Comparison of ENCODE assay signal across 10 mouse cellular contexts in genomic region chr9:95805449-95805848, GRCm38 (mm10). TPM values are rescaled to one million over a fixed set of nuclear protein-coding genes. Genes with fewer than 3 reads are reported as not detected.
A peak's percentile ranks its signal among the peaks of the same experiment; 100 is the strongest.
DNase-seq lines count a peak whose midpoint lies in the region; ATAC-seq and TF ChIP-seq lines count a peak whose summit lies in the region.
"Had no signal": no experiment of that assay in that cellular context is flagged by ENCODE, and none has a peak within 500 bp of the region (broad histone marks: within the 10 kb centered on the region; RNA-seq: fewer than 3 reads in every experiment).

No protein-coding gene starts in this region.

- no peak overlapping the region for H3K4me2 ChIP-seq in lung, postnatal 0 days (replicated peaks; ENCODE audit: low read depth, low read length)
- H3K4me2 ChIP-seq in heart, postnatal 0 days (ENCODE audit: low read depth, low read length): peak overlapping the region; percentile 30
- H3K4me2 ChIP-seq: midbrain, embryonic 12.5 days had no signal

- no peaks in the 10 kb centered on the region for H3K27me3 ChIP-seq in lung, postnatal 0 days (replicated peaks; ENCODE audit: insufficient read depth, low read length)
- H3K27me3 ChIP-seq in heart, postnatal 0 days (ENCODE audit: control insufficient read depth, insufficient read depth, low read length): no peaks in the 10 kb centered on the region
- H3K27me3 ChIP-seq: midbrain, embryonic 12.5 days had no signal

- no peak for TF ChIP-seq CTCF in lung, postnatal 0 days (IDR thresholded peaks at IDR 0.05)
- no peak for TF ChIP-seq CTCF in heart, postnatal 0 days (IDR thresholded peaks at IDR 0.05; ENCODE audit: low read depth)

- ATAC-seq in lung, postnatal 0 days: no peak
- ATAC-seq in heart, postnatal 0 days (ENCODE audit: insufficient read depth, low read depth): peak; percentile 58

- H3K4me1 ChIP-seq in lung, postnatal 0 days (ENCODE audit: insufficient read depth, low read depth, low read length): 0 out of 2 replicates have a peak, but pooled peaks cover 3% of the 10 kb centered on the region
- no peaks in the 10 kb centered on the region for H3K4me1 ChIP-seq in heart, postnatal 0 days (ENCODE audit: control insufficient read depth, insufficient read depth)
- H3K4me1 ChIP-seq: midbrain, embryonic 12.5 days had no signal

- no peak overlapping the region for H3K27ac ChIP-seq in lung, postnatal 0 days (ENCODE audit: low read length)
- H3K27ac ChIP-seq in heart, postnatal 0 days (ENCODE audit: low read depth): no peak overlapping the region
- H3K27ac ChIP-seq: midbrain, embryonic 12.5 days had no signal

- no peaks in the 10 kb centered on the region for H3K9me3 ChIP-seq in lung, postnatal 0 days (ENCODE audit: low read length)
- no peaks in the 10 kb centered on the region for H3K9me3 ChIP-seq in heart, postnatal 0 days (replicated peaks; ENCODE audit: control insufficient read depth, low read length)
- H3K9me3 ChIP-seq: midbrain, embryonic 12.5 days had no signal

- TF ChIP-seq EP300 in lung, postnatal 0 days (IDR thresholded peaks at IDR 0.05): no peak
- TF ChIP-seq EP300 in heart, postnatal 0 days (IDR thresholded peaks at IDR 0.05; ENCODE audit: low read depth): no peak

- no peak overlapping the region for H3K9ac ChIP-seq in lung, postnatal 0 days (replicated peaks; ENCODE audit: low read depth)
- H3K9ac ChIP-seq in heart, postnatal 0 days (replicated peaks; ENCODE audit: low read depth, low read length): no peak overlapping the region
- H3K9ac ChIP-seq: midbrain, embryonic 12.5 days had no signal

- peak; percentile 18 for DNase-seq in lung, postnatal 36 days
- DNase-seq in lung, postnatal 0 days (ENCODE audit: low spot score): no peak
- peak; percentile 3 for DNase-seq in cerebellum, adult 8-10 months
- peak; percentile 61 for DNase-seq in heart, postnatal 0 days (ENCODE audit: low spot score)
- DNase-seq in testis, postnatal 10 days (ENCODE audit: low spot score): peak; percentile 51
- DNase-seq in spleen, postnatal 14 days (ENCODE audit: low spot score in 2 of 2): no peak
- DNase-seq in thymus, postnatal 10 days (ENCODE audit: low spot score in 2 of 2): no peak
- no peak for DNase-seq in kidney, postnatal 25 days
- DNase-seq: gastrocnemius, postnatal 25 days had no signal

- WGBS in lung, postnatal 0 days: 67% methylated on average over 12 of the region's 12 CpGs
- 36% methylated on average over 12 of the region's 12 CpGs for WGBS in heart, postnatal 0 days

- H3K36me3 ChIP-seq in lung, postnatal 0 days (ENCODE audit: insufficient read depth, low read length): no peaks in the 10 kb centered on the region
- H3K36me3 ChIP-seq in heart, postnatal 0 days (replicated peaks; ENCODE audit: control insufficient read depth, insufficient read depth, low read length): no peaks in the 10 kb centered on the region
- H3K36me3 ChIP-seq: midbrain, embryonic 12.5 days had no signal

- no peak overlapping the region for H3K4me3 ChIP-seq in lung, postnatal 0 days (ENCODE audit: low read depth, low read length)
- H3K4me3 ChIP-seq in heart, postnatal 0 days (ENCODE audit: low read depth, low read length): no peak overlapping the region
- H3K4me3 ChIP-seq: midbrain, embryonic 12.5 days had no signal

RNA-seq across cellular contexts. Expression of gene Pls1, which starts 39.7 kb away (rescaled TPM):
- 14.2 and 16.0 TPM in 2 replicates for polyA plus RNA-seq in lung, postnatal 0 days (2015; fragmentation: Nextera tagmentation; extraction: Ambion mirVana)
- not detected in 2 replicates for total RNA-seq in heart, postnatal 0 days (2014; rRNA removed; ENCODE audit: low replicate concordance)
- polyA plus RNA-seq in heart, postnatal 0 days (2015; fragmentation: Nextera tagmentation; extraction: Ambion mirVana): 0.11 TPM in 2 replicates
- total RNA-seq: gastrocnemius, postnatal 25 days had no signal

RNA-seq across cellular contexts. Expression of gene Atr, which starts 51.9 kb away (rescaled TPM):
- polyA plus RNA-seq in lung, postnatal 0 days (2015; fragmentation: Nextera tagmentation; extraction: Ambion mirVana): 4.9 and 6.8 TPM in 2 replicates
- total RNA-seq in heart, postnatal 0 days (2014; rRNA removed; ENCODE audit: low replicate concordance): 13.0 and 15.9 TPM in 2 replicates
- 4.9 and 5.6 TPM in 2 replicates for polyA plus RNA-seq in heart, postnatal 0 days (2015; fragmentation: Nextera tagmentation; extraction: Ambion mirVana)

RNA-seq across cellular contexts. Expression of gene Trpc1, which starts 55.3 kb away (rescaled TPM):
- 4.7 and 4.9 TPM in 2 replicates for polyA plus RNA-seq in lung, postnatal 0 days (2015; fragmentation: Nextera tagmentation; extraction: Ambion mirVana)
- 5.9 and 7.6 TPM in 2 replicates for total RNA-seq in heart, postnatal 0 days (2014; rRNA removed; ENCODE audit: low replicate concordance)
- polyA plus RNA-seq in heart, postnatal 0 days (2015; fragmentation: Nextera tagmentation; extraction: Ambion mirVana): 2.2 and 2.3 TPM in 2 replicates

Comparison
In these comparisons a context has a peak if more than half of its experiments do, and no peak if none do; other contexts are left out.
1. DNase-seq: peak in lung, postnatal 36 days (single experiment), cerebellum, adult 8-10 months (single experiment), heart, postnatal 0 days (single experiment) and testis, postnatal 10 days (single experiment); none in lung, postnatal 0 days (single experiment), spleen, postnatal 14 days (0 of 2), thymus, postnatal 10 days (0 of 2) and kidney, postnatal 25 days (0 of 2).
2. RNA of gene Pls1, which starts 39.7 kb away (polyA plus RNA-seq): 14.2 to 16.0 TPM in lung, postnatal 0 days; 0.11 TPM in heart, postnatal 0 days; every median in the first group is over 10 times any median in the second.